Mouse (Mus musculus): ENCODE data around the gene Rbm43.
"Not testable (repeated sequence)": the region's sequence is repeated elsewhere in the genome, so short reads cannot be mapped to it uniquely, and the experiment has no call there.

The Rbm43 gene

GRCm38 (mm10) chr2:51912740-51913139 lies 22.2 kb downstream of the Rbm43 start:
- peak; percentile 31 for DNase-seq

- no peak for DNase-seq
Measured at GRCm38 (mm10) chr2:51911864-51912263, 23.1 kb downstream of the Rbm43 start.

- no peak for DNase-seq
Measured at GRCm38 (mm10) chr2:51907538-51908110, 27.3 kb downstream of the Rbm43 start.

- no peak for DNase-seq
Measured at GRCm38 (mm10) chr2:51905637-51906036, 29.3 kb downstream of the Rbm43 start.

GRCm38 (mm10) chr2:51892411-51892901 lies 42.5 kb downstream of the Rbm43 start:
- no peak for DNase-seq

GRCm38 (mm10) chr2:51890961-51891360 lies 44.0 kb downstream of the Rbm43 start:
- DNase-seq: no peak

- not testable (repeated sequence) for DNase-seq
Measured at GRCm38 (mm10) chr2:51890139-51890538, 44.8 kb downstream of the Rbm43 start.

- DNase-seq: no peak
Measured at GRCm38 (mm10) chr2:51880143-51880542, 54.8 kb downstream of the Rbm43 start.
